Mouse (Mus musculus): ENCODE data around the gene Gm11236.
"Not testable (repeated sequence)": the region's sequence is repeated elsewhere in the genome, so short reads cannot be mapped to it uniquely, and the experiment has no call there.

DNA sequence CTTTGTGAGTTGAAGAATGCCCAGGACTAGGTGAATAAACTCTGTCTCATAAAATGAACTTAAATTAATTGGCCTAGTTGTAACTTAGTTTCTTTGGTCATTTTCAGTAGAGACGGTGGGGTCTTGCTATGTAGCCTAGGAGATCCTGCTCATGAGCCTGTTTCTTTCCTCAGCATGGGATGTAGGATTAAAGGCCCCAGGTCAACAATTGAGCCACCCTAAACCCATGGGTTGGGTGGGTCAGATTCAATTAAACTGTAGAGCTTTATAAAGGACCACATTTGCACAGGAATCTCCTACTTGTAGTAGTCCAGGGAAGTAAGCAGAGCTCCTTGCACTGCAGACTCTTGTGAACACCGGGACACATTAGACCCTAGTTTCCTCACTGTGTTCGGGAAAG, 30.3 kb upstream of the Gm11236 start, which contains the start of gene Gm11238:
- TF ChIP-seq CTCF (IDR thresholded peaks at IDR 0.05; ENCODE audit: borderline replicate concordance, insufficient read depth, low read depth, low read length); POLR2A (IDR thresholded peaks at IDR 0.05; ENCODE audit: borderline replicate concordance, insufficient read depth, low read length): not testable (repeated sequence)
